Mouse (Mus musculus) common myeloid progenitor, adult 5-6 weeks (primary cell): Measurements from ENCODE around the gene Cd244a. TPM values are rescaled to one million over a fixed set of nuclear protein-coding genes. Genes with fewer than 3 reads are reported as not detected.

Experiments
- ATAC-seq: replicated peaks from 2 replicates; pipeline ENCODE4 v1.8.0; 2016; ENCODE audit warnings: low read depth, mild to moderate bottlenecking, moderate TSS enrichment, inconsistent platforms; ENCODE audit not compliant: poor library complexity, severe bottlenecking
- total RNA-seq: library from RNA; stranded (forward); fragments of 200-1000, 187-1606 nt; gene quantifications from 2 replicates; pipeline ENCODE4 v1.2.3, GENCODE M21; 2017

Gene Cd244a
- total RNA-seq, 1 experiment from 2014 or later, result 18.8 TPM

DNA sequence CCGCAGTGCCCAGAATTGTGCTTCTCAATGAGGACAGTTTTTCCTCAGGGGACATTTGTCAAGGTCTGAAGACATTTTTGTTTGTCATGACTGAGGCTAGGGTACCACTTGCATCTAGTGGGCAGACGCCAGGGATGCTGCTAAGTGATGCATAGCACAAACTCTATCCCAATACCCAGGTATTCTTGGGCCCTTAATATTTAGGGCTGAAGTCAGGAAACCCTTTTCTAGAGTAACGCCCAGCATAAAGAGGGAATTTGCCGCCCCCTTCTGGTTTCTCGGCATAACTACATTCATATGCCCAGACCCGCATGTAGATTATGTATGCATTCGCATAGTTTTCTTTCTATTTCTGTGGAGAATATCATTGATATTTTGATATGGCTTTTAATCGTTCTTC is 7.8 kb downstream of the Cd244a start:
- peak; percentile 70 for ATAC-seq

DNA sequence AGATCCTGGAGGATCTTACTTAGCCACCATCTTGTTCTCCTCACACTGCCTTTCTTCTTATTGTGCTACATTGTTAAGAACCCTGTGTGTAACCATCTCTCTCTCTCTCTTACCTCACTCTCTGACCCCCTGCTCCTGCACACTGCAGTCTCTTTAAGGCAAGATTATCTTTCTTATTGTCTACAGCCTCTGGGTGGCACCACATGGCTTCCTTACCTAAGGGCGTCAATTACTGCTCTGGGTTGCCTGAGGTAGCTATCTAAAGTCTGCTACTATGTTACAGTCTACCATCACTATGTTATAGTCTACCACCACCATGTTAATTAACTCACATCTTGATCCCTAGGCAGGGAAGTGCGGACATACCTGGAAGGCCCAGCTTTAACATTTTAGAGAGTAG is 9.4 kb downstream of the Cd244a start:
- ATAC-seq, result no peak

- ATAC-seq, result no peak
Observed at GRCm38 (mm10) chr1:171577168-171577567, 18.2 kb downstream of the Cd244a start.

DNA sequence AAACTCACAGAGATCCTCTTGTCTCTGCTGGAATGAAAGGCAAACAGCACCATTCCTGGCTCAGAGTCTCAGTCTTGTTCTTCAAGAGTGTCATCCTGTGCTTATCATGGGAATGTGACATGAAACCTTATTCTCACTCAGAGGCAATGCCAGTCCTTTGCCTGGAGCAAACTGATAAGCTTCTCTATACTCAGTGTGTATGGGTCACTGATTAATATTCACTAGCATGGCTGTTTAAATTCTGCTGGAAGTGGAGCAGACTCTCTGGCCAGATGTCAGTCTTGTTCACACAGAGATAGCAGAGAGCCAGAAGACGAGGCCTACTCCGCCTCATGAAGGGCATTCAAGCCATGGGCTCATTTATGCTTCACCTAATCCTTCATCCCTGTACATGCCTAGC is 25.6 kb downstream of the Cd244a start:
- peak; percentile 66; the same call in 1 of the 2 replicates for ATAC-seq

- ATAC-seq, result no peak
Observed at GRCm38 (mm10) chr1:171604686-171605085, 45.7 kb downstream of the Cd244a start.

DNA sequence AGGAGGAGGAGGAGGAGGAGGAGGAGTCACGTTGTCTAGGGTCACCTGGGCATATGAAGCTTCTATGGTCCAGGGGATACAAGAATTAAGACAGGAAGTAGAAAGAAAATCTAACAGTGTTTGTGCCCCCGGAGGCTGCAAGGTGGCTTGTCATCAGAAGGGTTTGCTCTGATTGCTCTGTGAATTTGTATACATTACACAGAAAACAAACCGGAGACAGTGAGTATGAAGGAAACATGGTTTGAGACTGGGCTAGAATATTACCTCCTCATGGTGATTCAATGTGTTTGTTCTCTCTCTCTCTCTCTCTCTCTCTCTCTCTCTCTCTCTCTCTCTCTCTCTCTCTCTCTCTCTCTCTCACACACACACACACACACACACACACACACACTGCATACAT is 47.7 kb downstream of the Cd244a start:
- no peak for ATAC-seq

GRCm38 (mm10) chr1:171607176-171607575 is 48.2 kb downstream of the Cd244a start, which contains the start of gene Ly9:
Gene Ly9 (minus strand): TSS chr1:171607410.
- peak; percentile 76 for ATAC-seq

- peak; percentile 42; the same call in 1 of the 2 replicates for ATAC-seq
Observed at GRCm38 (mm10) chr1:171610026-171610425, 51.0 kb downstream of the Cd244a start.

- peak; percentile 50; the same call in 1 of the 2 replicates for ATAC-seq
Observed at GRCm38 (mm10) chr1:171610781-171611180, 51.8 kb downstream of the Cd244a start.

GRCm38 (mm10) chr1:171613962-171614361 is 55.0 kb downstream of the Cd244a start:
- peak; percentile 55; the same call in 1 of the 2 replicates for ATAC-seq

GRCm38 (mm10) chr1:171616881-171617515 is 58.0 kb downstream of the Cd244a start:
- ATAC-seq, result peak; percentile 54

DNA sequence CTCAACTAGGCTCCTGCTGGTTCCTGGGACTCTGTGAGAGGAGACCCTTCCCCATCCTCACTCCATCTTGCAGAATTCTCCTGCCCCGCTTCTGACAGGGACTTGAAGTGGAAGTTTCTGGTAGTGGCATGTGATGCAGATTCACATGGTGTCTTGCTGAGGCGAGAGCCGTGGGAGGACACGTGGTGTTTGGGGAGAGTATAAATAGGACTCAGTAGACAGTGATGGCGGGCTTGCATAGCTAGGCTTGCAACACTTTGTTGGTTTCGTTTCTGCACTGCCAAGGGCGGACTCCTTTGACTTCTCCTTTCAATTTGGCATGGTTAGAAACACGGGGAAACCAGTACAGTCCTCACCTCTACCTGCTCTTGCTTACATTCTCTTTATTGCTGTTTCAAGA is 60.0 kb downstream of the Cd244a start:
- ATAC-seq, result peak; percentile 91

DNA sequence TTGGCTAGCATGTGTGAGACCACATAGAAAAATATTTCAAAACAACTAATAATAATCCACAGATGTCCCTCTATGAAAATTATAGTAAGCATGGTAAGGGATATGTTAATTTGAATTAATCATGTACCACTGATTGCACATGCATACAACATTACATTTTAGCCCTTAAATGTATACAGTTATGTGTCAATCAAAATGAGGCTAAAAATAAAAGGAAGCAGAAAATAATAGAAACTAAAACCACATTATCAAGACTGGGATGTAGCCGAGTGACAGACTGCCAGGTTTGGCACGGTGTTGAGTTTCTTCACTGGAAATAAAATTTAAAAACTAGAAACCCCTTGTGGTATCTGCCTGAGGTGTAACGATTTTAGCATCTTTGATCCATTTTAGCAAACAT is 60.7 kb downstream of the Cd244a start:
- peak; percentile 27; the same call in 1 of the 2 replicates for ATAC-seq

- ATAC-seq, result no peak
Observed at GRCm38 (mm10) chr1:171620091-171620490, 61.1 kb downstream of the Cd244a start.

DNA sequence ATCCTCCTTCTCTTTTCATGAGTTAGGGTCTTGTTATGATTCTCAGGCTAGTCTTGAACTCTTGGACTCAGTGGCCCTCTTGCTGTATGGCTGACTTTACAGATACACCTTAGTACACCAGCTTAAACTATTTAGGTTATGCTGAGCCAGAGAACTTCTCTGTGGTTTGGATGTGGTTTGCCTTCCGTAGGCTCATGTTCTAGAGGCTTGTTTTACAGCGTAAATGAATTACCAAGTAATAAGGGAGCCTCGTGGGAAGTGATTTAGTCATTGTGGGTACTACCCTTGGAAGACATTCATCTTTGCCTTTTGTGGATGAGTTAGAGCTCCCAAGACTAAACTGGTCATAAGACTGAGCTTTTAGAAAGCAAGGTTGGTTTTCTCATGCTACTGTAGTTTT is 68.8 kb downstream of the Cd244a start:
- no peak for ATAC-seq

DNA sequence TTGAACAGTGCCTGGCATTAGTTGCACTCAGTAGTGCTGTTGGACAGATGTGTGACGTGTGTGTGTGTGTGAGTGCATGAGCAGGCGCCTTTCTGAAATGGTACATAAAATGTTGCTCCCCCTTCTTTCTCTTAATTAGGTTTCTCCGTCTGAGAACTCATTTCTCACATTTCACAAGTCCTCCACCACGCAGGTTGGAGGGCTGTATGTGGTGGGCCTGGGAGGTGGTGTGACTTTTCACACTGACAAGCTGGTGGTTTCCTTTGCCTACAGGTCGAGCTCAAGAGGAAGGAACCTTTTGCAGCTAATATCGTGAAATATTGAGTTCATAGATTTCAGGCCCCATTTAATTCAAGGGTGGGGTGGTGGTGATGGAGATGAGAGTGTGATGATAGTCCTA is 70.2 kb downstream of the Cd244a start:
- no peak for ATAC-seq

DNA sequence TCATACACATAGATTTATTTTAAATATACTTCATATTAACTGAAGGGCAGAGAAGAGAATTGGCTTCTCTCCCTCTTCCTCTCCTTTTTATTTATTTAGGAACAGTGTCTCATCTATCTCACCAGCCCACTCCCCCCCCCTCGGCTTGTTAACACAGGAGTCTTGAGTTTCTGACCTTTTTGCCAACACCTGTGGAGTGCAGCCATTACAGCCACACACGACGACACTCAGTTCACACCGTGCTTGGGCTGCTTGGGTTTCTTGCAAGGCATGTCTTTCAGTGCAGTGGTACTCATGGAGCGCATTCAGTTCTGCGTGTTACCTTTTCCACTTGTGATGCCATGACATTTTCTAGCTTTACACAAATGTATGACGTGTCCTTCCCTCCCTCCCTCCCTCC is 71.0 kb downstream of the Cd244a start:
- no peak for ATAC-seq

GRCm38 (mm10) chr1:171630912-171631311 is 71.9 kb downstream of the Cd244a start:
- ATAC-seq, result 0 out of 2 replicates have a peak, but pooled peaks have one; percentile 7

- ATAC-seq, result peak; percentile 89
Observed at GRCm38 (mm10) chr1:171631447-171631846, 72.5 kb downstream of the Cd244a start.

- no peak for ATAC-seq
Observed at GRCm38 (mm10) chr1:171635696-171636095, 76.7 kb downstream of the Cd244a start.

DNA sequence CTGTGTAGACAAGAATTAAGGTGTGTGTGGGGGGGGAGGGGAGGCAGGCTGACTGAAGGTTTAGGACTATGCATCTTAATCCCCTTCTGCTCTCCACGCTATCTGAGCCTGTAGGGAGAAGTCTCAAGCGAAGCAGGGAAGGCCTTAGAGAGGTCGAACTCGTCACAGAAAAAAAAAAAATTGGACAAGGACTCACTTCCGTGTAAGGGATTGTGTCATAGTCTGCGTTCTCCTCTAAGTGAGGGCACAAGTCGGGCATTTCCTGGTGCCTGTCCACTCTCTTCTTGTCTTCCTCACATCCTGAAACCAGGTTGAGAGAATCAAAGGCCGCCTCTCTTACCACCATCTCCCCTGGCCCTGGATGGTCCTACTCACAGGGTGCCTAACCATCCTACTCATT is 78.1 kb downstream of the Cd244a start:
- no peak for ATAC-seq

GRCm38 (mm10) chr1:171638686-171639085 is 79.7 kb downstream of the Cd244a start:
- ATAC-seq, result no peak
